Mouse (Mus musculus): ENCODE results near the gene Hist1h1t. TPM values are rescaled to one million over a fixed set of nuclear protein-coding genes. Genes with fewer than 3 reads are reported as not detected.

Gene Hist1h1t
- polyA plus RNA-seq, 1 experiment, result 3.9 TPM

DNA sequence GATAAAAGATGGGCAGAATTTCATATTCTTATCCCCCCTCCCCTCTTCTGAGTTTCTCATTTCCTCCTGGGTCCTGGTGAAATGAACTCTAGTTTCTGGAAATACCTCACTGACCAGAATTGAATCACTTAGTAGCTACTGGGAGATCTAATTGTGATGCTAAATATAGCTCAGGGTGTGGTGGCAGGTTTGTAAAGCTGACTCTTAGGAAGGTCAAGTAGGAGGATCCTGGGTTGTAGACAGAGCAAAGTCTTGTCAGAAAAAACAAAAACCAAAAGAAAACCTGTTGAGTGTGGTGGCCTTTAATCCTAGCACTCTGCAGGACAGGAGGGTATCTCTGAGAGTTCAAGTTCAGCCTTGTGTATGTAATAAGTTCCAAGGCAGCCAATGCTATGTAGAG lies 46.4 kb downstream of the Hist1h1t start:
- TF ChIP-seq POLR2A (IDR thresholded peaks at IDR 0.05; ENCODE audit: borderline replicate concordance, control insufficient read depth, low read depth, low read length) (no peak), CTCF (IDR thresholded peaks at IDR 0.05; ENCODE audit: control insufficient read depth, insufficient read depth, low read length) (no peak)
- H3K4me1 ChIP-seq (ENCODE audit: control insufficient read depth, insufficient read depth, low read length), result no peaks in the 10 kb centered on the region; the same call in 1 of the 2 replicates
- no peak overlapping the region for H3K27ac ChIP-seq (ENCODE audit: control insufficient read depth, insufficient read depth, low read depth, low read length, poor library complexity)
- H3K4me3 ChIP-seq (replicated peaks; ENCODE audit: control insufficient read depth, low read depth, low read length), result no peak overlapping the region

DNA sequence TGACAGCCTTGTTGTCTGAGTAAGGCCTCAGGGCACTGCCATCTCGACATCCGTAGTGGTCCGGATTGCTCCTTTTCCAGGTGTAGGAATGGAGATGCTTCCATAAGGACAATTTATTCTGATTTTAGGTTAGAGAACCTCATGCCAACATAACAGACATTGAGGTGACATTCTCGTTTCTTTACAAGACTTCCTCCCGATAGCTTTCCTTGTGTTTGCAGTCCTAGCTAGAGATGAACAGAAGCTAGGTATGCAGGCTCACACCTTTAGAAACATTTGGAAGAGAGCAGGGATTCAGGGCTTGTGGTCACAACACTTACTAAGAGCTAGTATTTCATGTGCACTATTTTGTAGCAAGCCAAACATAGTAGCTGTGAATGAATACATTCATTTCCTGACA lies 47.6 kb downstream of the Hist1h1t start:
- H3K27ac ChIP-seq (ENCODE audit: control insufficient read depth, insufficient read depth, low read depth, low read length, poor library complexity), result peak overlapping the region; percentile 46; the same call in 1 of the 2 replicates
- TF ChIP-seq CTCF (IDR thresholded peaks at IDR 0.05; ENCODE audit: control insufficient read depth, insufficient read depth, low read length) (no peak), POLR2A (IDR thresholded peaks at IDR 0.05; ENCODE audit: borderline replicate concordance, control insufficient read depth, low read depth, low read length) (no peak)
- WGBS, result 84% methylated on average over 5 of the region's 5 CpGs
- no peaks in the 10 kb centered on the region; the same call in 1 of the 2 replicates for H3K4me1 ChIP-seq (ENCODE audit: control insufficient read depth, insufficient read depth, low read length)
- no peak overlapping the region for H3K4me3 ChIP-seq (replicated peaks; ENCODE audit: control insufficient read depth, low read depth, low read length)

DNA sequence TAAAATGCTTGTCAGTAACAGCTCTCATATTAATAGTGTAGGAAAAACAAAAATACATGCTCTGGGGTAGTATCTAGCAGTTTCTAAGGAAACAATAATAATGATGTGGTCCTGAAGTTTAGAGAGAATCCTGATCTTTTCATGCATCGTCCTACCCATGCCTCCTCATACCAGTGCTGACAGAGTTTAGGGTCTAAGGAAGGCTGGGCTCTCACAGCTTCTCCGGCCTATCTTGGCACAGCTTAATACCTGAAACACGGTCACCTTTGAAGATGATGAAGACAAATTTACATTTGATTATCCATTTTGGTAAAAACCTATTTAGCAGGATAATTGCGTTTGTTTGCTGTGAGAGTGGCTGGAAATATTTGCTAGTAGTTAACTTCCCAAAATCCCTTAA lies 48.3 kb downstream of the Hist1h1t start:
- peak overlapping the region; percentile 18; the same call in 1 of the 2 replicates for H3K27ac ChIP-seq (ENCODE audit: control insufficient read depth, insufficient read depth, low read depth, low read length, poor library complexity)

DNA sequence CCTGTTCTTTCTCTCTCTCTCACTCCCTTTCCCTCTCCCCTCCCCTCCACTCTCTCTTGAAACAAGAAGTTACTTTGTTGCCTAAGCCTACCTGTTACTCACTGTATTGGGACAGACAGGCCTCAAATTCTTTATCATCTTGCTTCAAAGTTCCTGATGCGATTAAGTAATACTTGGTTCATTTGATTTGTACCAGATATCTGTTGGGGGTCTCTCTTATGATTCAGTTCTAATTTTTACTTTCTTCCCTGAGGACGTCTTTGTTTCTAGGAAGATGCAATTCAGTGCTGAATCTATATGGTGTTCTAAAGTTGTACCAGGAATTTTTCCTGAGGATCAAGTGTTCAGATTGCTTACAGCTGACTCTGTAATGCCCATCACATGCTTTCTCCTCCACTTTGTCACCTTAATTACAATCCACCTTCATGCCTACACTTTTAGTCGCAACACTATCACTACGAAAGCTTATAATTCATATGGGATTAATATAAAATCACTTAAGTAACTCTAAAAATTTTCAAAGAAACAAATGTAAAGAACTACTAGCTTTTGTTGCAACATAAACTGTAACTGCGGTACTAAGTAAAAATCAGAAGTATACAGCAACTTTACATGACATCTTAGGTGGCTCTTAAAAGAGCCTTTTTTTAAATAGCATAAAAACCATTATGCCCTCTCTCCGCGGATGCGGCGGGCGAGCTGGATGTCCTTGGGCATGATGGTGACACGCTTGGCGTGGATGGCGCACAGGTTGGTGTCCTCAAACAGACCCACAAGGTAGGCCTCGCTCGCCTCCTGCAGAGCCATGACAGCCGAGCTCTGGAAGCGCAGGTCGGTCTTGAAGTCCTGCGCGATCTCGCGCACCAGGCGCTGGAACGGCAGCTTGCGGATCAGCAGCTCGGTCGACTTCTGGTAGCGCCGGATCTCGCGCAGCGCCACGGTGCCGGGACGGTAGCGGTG lies 49.1 kb downstream of the Hist1h1t start:
- H3K27ac ChIP-seq (ENCODE audit: control insufficient read depth, insufficient read depth, low read depth, low read length, poor library complexity), result peak overlapping the region; percentile 82
- no peaks in the 10 kb centered on the region; the same call in 1 of the 2 replicates for H3K4me1 ChIP-seq (ENCODE audit: control insufficient read depth, insufficient read depth, low read length)
- WGBS, result 3% methylated on average over 23 of the region's 36 CpGs
- H3K4me3 ChIP-seq (replicated peaks; ENCODE audit: control insufficient read depth, low read depth, low read length), result peak overlapping the region; percentile 67
- TF ChIP-seq POLR2A (IDR thresholded peaks at IDR 0.05; ENCODE audit: borderline replicate concordance, control insufficient read depth, low read depth, low read length) (no peak; the same call in 1 of the 2 replicates), CTCF (IDR thresholded peaks at IDR 0.05; ENCODE audit: control insufficient read depth, insufficient read depth, low read length) (no peak)

More for the DNA sequence above, 48.3 kb downstream of the Hist1h1t start:
- 65% methylated on average over 4 of the region's 4 CpGs for WGBS
- H3K4me1 ChIP-seq (ENCODE audit: control insufficient read depth, insufficient read depth, low read length), result no peaks in the 10 kb centered on the region; the same call in 1 of the 2 replicates
- peak overlapping the region; percentile 35 for H3K4me3 ChIP-seq (replicated peaks; ENCODE audit: control insufficient read depth, low read depth, low read length)
- TF ChIP-seq CTCF (IDR thresholded peaks at IDR 0.05; ENCODE audit: control insufficient read depth, insufficient read depth, low read length) (no peak), POLR2A (IDR thresholded peaks at IDR 0.05; ENCODE audit: borderline replicate concordance, control insufficient read depth, low read depth, low read length) (no peak)

DNA sequence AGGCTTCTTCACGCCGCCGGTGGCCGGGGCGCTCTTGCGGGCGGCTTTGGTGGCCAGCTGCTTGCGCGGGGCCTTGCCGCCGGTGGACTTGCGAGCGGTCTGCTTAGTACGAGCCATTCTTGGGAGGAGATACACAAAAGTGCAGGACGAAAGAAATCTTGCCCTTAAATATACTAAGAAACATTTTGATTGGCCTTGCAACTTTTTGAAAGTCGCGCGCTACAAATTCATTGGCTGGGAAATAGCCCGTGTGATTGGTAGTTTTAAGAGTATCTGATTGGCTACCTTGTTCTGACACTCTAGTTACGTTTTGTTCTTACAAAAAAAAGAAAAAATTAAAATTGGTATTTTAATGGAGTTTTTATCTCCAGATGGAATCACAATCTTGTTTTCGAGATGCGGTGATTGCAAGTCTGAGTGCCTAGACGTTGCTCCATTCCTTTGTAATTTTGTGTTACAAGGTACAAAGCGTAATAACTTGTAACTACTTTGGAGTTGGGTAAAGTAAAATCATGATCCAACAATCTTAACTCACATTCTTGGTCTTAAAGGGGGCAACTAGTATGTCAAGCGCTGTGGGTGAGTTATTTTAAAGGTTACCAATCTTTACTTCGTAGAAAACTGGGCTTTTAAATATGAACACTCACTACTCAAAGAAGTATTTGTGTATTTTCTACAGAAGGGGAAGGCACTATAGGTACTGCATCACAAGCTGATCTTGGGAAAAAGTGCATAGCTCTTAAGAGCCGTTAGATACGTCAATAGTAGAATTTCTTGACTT lies 50.0 kb downstream of the Hist1h1t start, which contains the start of gene Hist1h3c:
Gene Hist1h3c, minus strand, starts transcription at position 222 of the 781 bp plus-strand sequence.
- WGBS, result under 1% methylated on average over 28 of the region's 28 CpGs
- Histone ChIP-seq H3K4me1 (ENCODE audit: control insufficient read depth, insufficient read depth, low read length) (no peaks in the 10 kb centered on the region; the same call in 1 of the 2 replicates), H3K27ac (ENCODE audit: control insufficient read depth, insufficient read depth, low read depth, low read length, poor library complexity) (peak within 1 kb of the TSS; percentile 100), H3K4me3 (replicated peaks; ENCODE audit: control insufficient read depth, low read depth, low read length) (peak within 1 kb of the TSS; percentile 69)
- TF ChIP-seq POLR2A (IDR thresholded peaks at IDR 0.05; ENCODE audit: borderline replicate concordance, control insufficient read depth, low read depth, low read length) (peak; percentile 90; the same call in 1 of the 2 replicates), CTCF (IDR thresholded peaks at IDR 0.05; ENCODE audit: control insufficient read depth, insufficient read depth, low read length) (no peak)

Other genes with a start within 250 kb of the Hist1h1t start
- 0.87 and 3.1 TPM in 2 replicates for gene Btn1a1, start 229.9 kb upstream of the Hist1h1t start, polyA plus RNA-seq (2011; ENCODE audit: insufficient read depth, insufficient read length, low replicate concordance, missing spikeins)
- gene Btn2a2, start 207.0 kb upstream of the Hist1h1t start, polyA plus RNA-seq (2011; ENCODE audit: insufficient read depth, insufficient read length, low replicate concordance, missing spikeins), result 0.47 TPM in 1 of 2 replicates, not detected in the other
- gene Hist1h4h, start 164.8 kb upstream of the Hist1h1t start, polyA plus RNA-seq (2011; ENCODE audit: insufficient read depth, insufficient read length, low replicate concordance, missing spikeins), result 23.3 and 39.5 TPM in 2 replicates
- 105 and 151 TPM in 2 replicates for gene Hist1h2af, start 161.9 kb upstream of the Hist1h1t start, polyA plus RNA-seq (2011; ENCODE audit: insufficient read depth, insufficient read length, low replicate concordance, missing spikeins)
- gene Hist1h3g, start 160.4 kb upstream of the Hist1h1t start, polyA plus RNA-seq (2011; ENCODE audit: insufficient read depth, insufficient read length, low replicate concordance, missing spikeins), result 16.1 and 17.7 TPM in 2 replicates
- gene Hist1h2bh, start 152.4 kb upstream of the Hist1h1t start, polyA plus RNA-seq (2011; ENCODE audit: insufficient read depth, insufficient read length, low replicate concordance, missing spikeins), result 6.8 and 11.4 TPM in 2 replicates
- gene Hist1h3f, start 151.8 kb upstream of the Hist1h1t start, polyA plus RNA-seq (2011; ENCODE audit: insufficient read depth, insufficient read length, low replicate concordance, missing spikeins), result 3.0 and 6.4 TPM in 2 replicates
- gene Hist1h4f, start 144.2 kb upstream of the Hist1h1t start, polyA plus RNA-seq (2011; ENCODE audit: insufficient read depth, insufficient read length, low replicate concordance, missing spikeins), result 114 and 284 TPM in 2 replicates
- 9.7 and 12.7 TPM in 2 replicates for gene Hist1h1d, start 142.6 kb upstream of the Hist1h1t start, polyA plus RNA-seq (2011; ENCODE audit: insufficient read depth, insufficient read length, low replicate concordance, missing spikeins)
- 5.3 and 12.9 TPM in 2 replicates for gene Hist1h3e, start 133.4 kb upstream of the Hist1h1t start, polyA plus RNA-seq (2011; ENCODE audit: insufficient read depth, insufficient read length, low replicate concordance, missing spikeins)
- 12.5 and 23.9 TPM in 2 replicates for gene Hist1h2ae, start 124.6 kb upstream of the Hist1h1t start, polyA plus RNA-seq (2011; ENCODE audit: insufficient read depth, insufficient read length, low replicate concordance, missing spikeins)
- 65.5 and 109 TPM in 2 replicates for gene Hist1h2bg, start 124.4 kb upstream of the Hist1h1t start, polyA plus RNA-seq (2011; ENCODE audit: insufficient read depth, insufficient read length, low replicate concordance, missing spikeins)
- 32.4 and 40.5 TPM in 2 replicates for gene Hist1h2bf, start 121.6 kb upstream of the Hist1h1t start, polyA plus RNA-seq (2011; ENCODE audit: insufficient read depth, insufficient read length, low replicate concordance, missing spikeins)
- gene Hist1h2ad, start 121.4 kb upstream of the Hist1h1t start, polyA plus RNA-seq (2011; ENCODE audit: insufficient read depth, insufficient read length, low replicate concordance, missing spikeins), result 2.6 and 4.3 TPM in 2 replicates
- 7.1 and 11.3 TPM in 2 replicates for gene Hist1h3d, start 120.1 kb upstream of the Hist1h1t start, polyA plus RNA-seq (2011; ENCODE audit: insufficient read depth, insufficient read length, low replicate concordance, missing spikeins)
- 50.4 and 64.8 TPM in 2 replicates for gene Hist1h4d, start 114.2 kb upstream of the Hist1h1t start, polyA plus RNA-seq (2011; ENCODE audit: insufficient read depth, insufficient read length, low replicate concordance, missing spikeins)
- 9.2 and 11.8 TPM in 2 replicates for gene Hist1h2be, start 74.7 kb upstream of the Hist1h1t start, polyA plus RNA-seq (2011; ENCODE audit: insufficient read depth, insufficient read length, low replicate concordance, missing spikeins)
- gene Hist1h1e, start 73.3 kb upstream of the Hist1h1t start, polyA plus RNA-seq (2011; ENCODE audit: insufficient read depth, insufficient read length, low replicate concordance, missing spikeins), result 27.6 and 54.3 TPM in 2 replicates
- 2.0 and 3.7 TPM in 2 replicates for gene Hist1h2ac, start 11.9 kb upstream of the Hist1h1t start, polyA plus RNA-seq (2011; ENCODE audit: insufficient read depth, insufficient read length, low replicate concordance, missing spikeins)
- gene Hist1h2bc, start 11.6 kb upstream of the Hist1h1t start, polyA plus RNA-seq (2011; ENCODE audit: insufficient read depth, insufficient read length, low replicate concordance, missing spikeins), result 42.9 and 54.0 TPM in 2 replicates
- gene Hist1h4c, start 2.6 kb downstream of the Hist1h1t start, polyA plus RNA-seq (2011; ENCODE audit: insufficient read depth, insufficient read length, low replicate concordance, missing spikeins), result 7.1 and 15.1 TPM in 2 replicates
- 4.0 and 4.5 TPM in 2 replicates for gene Hfe, start 15.0 kb downstream of the Hist1h1t start, polyA plus RNA-seq (2011; ENCODE audit: insufficient read depth, insufficient read length, low replicate concordance, missing spikeins)
- 78.9 and 108 TPM in 2 replicates for gene Hist1h1c, start 43.0 kb downstream of the Hist1h1t start, polyA plus RNA-seq (2011; ENCODE audit: insufficient read depth, insufficient read length, low replicate concordance, missing spikeins)
- gene Hist1h3c, start 49.8 kb downstream of the Hist1h1t start, polyA plus RNA-seq (2011; ENCODE audit: insufficient read depth, insufficient read length, low replicate concordance, missing spikeins), result 42.2 and 62.6 TPM in 2 replicates
- gene Hist1h2bb, start 50.9 kb downstream of the Hist1h1t start, polyA plus RNA-seq (2011; ENCODE audit: insufficient read depth, insufficient read length, low replicate concordance, missing spikeins), result 65.7 and 136 TPM in 2 replicates
- gene Hist1h2ab, start 55.3 kb downstream of the Hist1h1t start, polyA plus RNA-seq (2011; ENCODE audit: insufficient read depth, insufficient read length, low replicate concordance, missing spikeins), result 30.3 and 31.4 TPM in 2 replicates
- 19.6 TPM in 1 of 2 replicates, not detected in the other for gene Hist1h3b, start 56.5 kb downstream of the Hist1h1t start, polyA plus RNA-seq (2011; ENCODE audit: insufficient read depth, insufficient read length, low replicate concordance, missing spikeins)
- gene Hist1h4b, start 61.2 kb downstream of the Hist1h1t start, polyA plus RNA-seq (2011; ENCODE audit: insufficient read depth, insufficient read length, low replicate concordance, missing spikeins), result 275 and 281 TPM in 2 replicates
- gene Hist1h4a, start 65.4 kb downstream of the Hist1h1t start, polyA plus RNA-seq (2011; ENCODE audit: insufficient read depth, insufficient read length, low replicate concordance, missing spikeins), result 62.7 and 98.3 TPM in 2 replicates
- gene Hist1h3a, start 66.6 kb downstream of the Hist1h1t start, polyA plus RNA-seq (2011; ENCODE audit: insufficient read depth, insufficient read length, low replicate concordance, missing spikeins), result 11.4 and 30.9 TPM in 2 replicates
- gene Hist1h1a, start 67.9 kb downstream of the Hist1h1t start, polyA plus RNA-seq (2011; ENCODE audit: insufficient read depth, insufficient read length, low replicate concordance, missing spikeins), result 38.3 and 41.6 TPM in 2 replicates
- not detected in 2 replicates for gene Trim38, start 74.1 kb downstream of the Hist1h1t start, polyA plus RNA-seq (2011; ENCODE audit: insufficient read depth, insufficient read length, low replicate concordance, missing spikeins)
- gene Slc17a2, start 111.2 kb downstream of the Hist1h1t start, polyA plus RNA-seq (2011; ENCODE audit: insufficient read depth, insufficient read length, low replicate concordance, missing spikeins), result 1.4 TPM in 1 of 2 replicates, not detected in the other
- gene Slc17a3, start 143.6 kb downstream of the Hist1h1t start, polyA plus RNA-seq (2011; ENCODE audit: insufficient read depth, insufficient read length, low replicate concordance, missing spikeins), result 2.9 TPM in 1 of 2 replicates, not detected in the other
- not detected in 2 replicates for gene Slc17a1, start 171.9 kb downstream of the Hist1h1t start, polyA plus RNA-seq (2011; ENCODE audit: insufficient read depth, insufficient read length, low replicate concordance, missing spikeins)
- gene Slc17a4, start 219.2 kb downstream of the Hist1h1t start, polyA plus RNA-seq (2011; ENCODE audit: insufficient read depth, insufficient read length, low replicate concordance, missing spikeins), result not detected in 2 replicates
- not detected in 2 replicates for gene Hist1h2ba, start 238.3 kb downstream of the Hist1h1t start, polyA plus RNA-seq (2011; ENCODE audit: insufficient read depth, insufficient read length, low replicate concordance, missing spikeins)
- not detected in 2 replicates for gene Hist1h2aa, start 238.6 kb downstream of the Hist1h1t start, polyA plus RNA-seq (2011; ENCODE audit: insufficient read depth, insufficient read length, low replicate concordance, missing spikeins)